Mouse (Mus musculus) midbrain, embryonic 13.5 days (tissue): ENCODE measurements around the gene Gm11937. TPM values are rescaled to one million over a fixed set of nuclear protein-coding genes. Genes with fewer than 3 reads are reported as not detected.
"Not testable (repeated sequence)": the region's sequence is repeated elsewhere in the genome, so short reads cannot be mapped to it uniquely, and the experiment has no call there.

Experiments used
- ATAC-seq: fragments of 200-750 bp; cut with Nextera tagmentation; 2 replicates; pipeline ENCODE4 v1.8.0; 2017; ENCODE audit warnings: mild to moderate bottlenecking, moderate TSS enrichment, moderate library complexity
- H3K27ac ChIP-seq: fragments of 300-500 bp; sonication (generic); 2 replicates; pipeline ENCODE4 v1.5.1; 2015; ENCODE audit warnings: inconsistent platforms, mild to moderate bottlenecking, moderate library complexity
- H3K27me3 ChIP-seq: fragments of 300-500 bp; sonication (generic); 2 replicates; pipeline ENCODE4 v1.6.1; 2015; ENCODE audit warnings: mild to moderate bottlenecking, inconsistent platforms
- H3K36me3 ChIP-seq: fragments of 300-500 bp; sonication (generic); 2 replicates; pipeline ENCODE4 v1.6.1; 2015; ENCODE audit warnings: mild to moderate bottlenecking, inconsistent platforms
- H3K4me1 ChIP-seq: fragments of 300-500 bp; sonication (generic); replicated peaks from 2 replicates; pipeline ENCODE4 v1.6.1; 2015; ENCODE audit warnings: inconsistent platforms
- H3K4me2 ChIP-seq: fragments of 300-500 bp; sonication (generic); replicated peaks from 2 replicates; pipeline ENCODE4 v1.6.1; 2015; ENCODE audit warnings: moderate library complexity, mild to moderate bottlenecking, inconsistent platforms
- H3K4me3 ChIP-seq: fragments of 300-500 bp; sonication (generic); replicated peaks from 2 replicates; pipeline ENCODE4 v1.5.1; 2015; ENCODE audit warnings: mild to moderate bottlenecking, inconsistent platforms
- H3K9ac ChIP-seq: fragments of 300-500 bp; sonication (generic); replicated peaks from 2 replicates; pipeline ENCODE4 v1.6.1; 2015; ENCODE audit warnings: mild to moderate bottlenecking, inconsistent platforms
- H3K9me3 ChIP-seq: fragments of 300-500 bp; sonication (generic); 2 replicates; pipeline ENCODE4 v1.6.1; 2016; ENCODE audit warnings: mild to moderate bottlenecking, inconsistent platforms
- WGBS: fragments of 180-500 bp; shearing (Covaris S2); methylation state at CpG from one replicate; pipeline ENCODE4 v1.1.7; 2015; 5-methylcytosine and 5-hydroxymethylcytosine counted together
- polyA plus RNA-seq: library from polyadenylated mRNA; unstranded; fragments of >200 nt; fragmentation: Nextera tagmentation; extraction: Ambion mirVana; gene quantifications from 2 replicates; pipeline ENCODE4 v1.2.1, GENCODE M21; 2015

Gene Gm11937
- polyA plus RNA-seq, 1 experiment from 2014 or later = not detected

GRCm38 (mm10) chr11:99628138-99628537 is 18.1 kb upstream of the Gm11937 start, which contains the start of gene Krtap4-1:
Krtap4-1 (minus strand) TSS chr11:99628238.
- Histone ChIP-seq H3K27ac (no peak within 1 kb of the TSS), H3K4me1 (no peaks in the 10 kb centered on the region), H3K4me3 (no peak within 1 kb of the TSS), H3K9ac (no peak within 1 kb of the TSS), H3K4me2 (no peak within 1 kb of the TSS), H3K27me3 (no peaks in the 10 kb centered on the region), H3K36me3 (no peaks in the 10 kb centered on the region), H3K9me3 (no peaks in the 10 kb centered on the region)
- no peak for ATAC-seq
- 89% methylated on average over 4 of the region's 4 CpGs for WGBS

- 93% methylated on average over 2 of the region's 2 CpGs for WGBS
- H3K9me3 ChIP-seq = no peaks in the 10 kb centered on the region
- no peak within 1 kb of the TSS for H3K4me3 ChIP-seq
- no peak for ATAC-seq
- H3K27me3 ChIP-seq = no peaks in the 10 kb centered on the region
- H3K9ac ChIP-seq = no peak within 1 kb of the TSS
- H3K27ac ChIP-seq = no peak within 1 kb of the TSS
- no peaks in the 10 kb centered on the region for H3K4me1 ChIP-seq
- H3K4me2 ChIP-seq = no peak within 1 kb of the TSS
- H3K36me3 ChIP-seq = no peaks in the 10 kb centered on the region
Measured at GRCm38 (mm10) chr11:99620335-99620734, 10.3 kb upstream of the Gm11937 start, which contains the start of gene Gm11562. Gm11562 (minus strand) TSS chr11:99620435.

GRCm38 (mm10) chr11:99614796-99615363 is 4.9 kb upstream of the Gm11937 start, which contains the start of gene Krtap2-4:
Krtap2-4 (minus strand) TSS chr11:99614846.
- Histone ChIP-seq H3K9ac (no peak within 1 kb of the TSS), H3K36me3 (no peaks in the 10 kb centered on the region), H3K4me3 (no peak within 1 kb of the TSS), H3K4me2 (no peak within 1 kb of the TSS), H3K4me1 (no peaks in the 10 kb centered on the region), H3K9me3 (no peaks in the 10 kb centered on the region), H3K27ac (no peak within 1 kb of the TSS), H3K27me3 (no peaks in the 10 kb centered on the region)
- ATAC-seq = no peak
- 72% methylated on average over 3 of the region's 3 CpGs for WGBS

GRCm38 (mm10) chr11:99609126-99609525 is 863 bp downstream of the Gm11937 start:
- Histone ChIP-seq H3K9me3 (no peaks in the 10 kb centered on the region), H3K9ac (no peak overlapping the region), H3K4me1 (no peaks in the 10 kb centered on the region), H3K27me3 (no peaks in the 10 kb centered on the region), H3K36me3 (no peaks in the 10 kb centered on the region), H3K4me3 (no peak overlapping the region), H3K4me2 (no peak overlapping the region), H3K27ac (no peak overlapping the region)
- 65% methylated on average over 1 of the region's 1 CpGs for WGBS
- ATAC-seq = no peak

GRCm38 (mm10) chr11:99603208-99603607 is 6.8 kb downstream of the Gm11937 start, which contains the start of gene Gm11938:
Gm11938 (minus strand) TSS chr11:99603308.
- H3K27me3 ChIP-seq, H3K9ac ChIP-seq, H3K27ac ChIP-seq, H3K36me3 ChIP-seq, ATAC-seq, H3K4me3 ChIP-seq, H3K9me3 ChIP-seq, H3K4me2 ChIP-seq, H3K4me1 ChIP-seq: not testable (repeated sequence)
- WGBS = 87% methylated on average over 1 of the region's 1 CpGs

GRCm38 (mm10) chr11:99597742-99598141 is 12.2 kb downstream of the Gm11937 start, which contains the start of gene Krtap9-3:
Krtap9-3 (minus strand) TSS chr11:99598105.
- not testable (repeated sequence) for H3K4me1 ChIP-seq, H3K4me3 ChIP-seq, H3K27ac ChIP-seq, H3K36me3 ChIP-seq, H3K27me3 ChIP-seq, H3K4me2 ChIP-seq, H3K9ac ChIP-seq, H3K9me3 ChIP-seq, ATAC-seq
- 86% methylated on average over 6 of the region's 6 CpGs for WGBS

- no peaks in the 10 kb centered on the region for H3K27me3 ChIP-seq
Measured at GRCm38 (mm10) chr11:99590981-99591380, 19.0 kb downstream of the Gm11937 start, which contains the start of gene Krtap1-3. Krtap1-3 (minus strand) TSS chr11:99591339.

GRCm38 (mm10) chr11:99585096-99585495 is 24.9 kb downstream of the Gm11937 start:
- Histone ChIP-seq H3K9ac (no peak overlapping the region), H3K4me1 (no peaks in the 10 kb centered on the region), H3K27ac (no peak overlapping the region), H3K27me3 (no peaks in the 10 kb centered on the region), H3K4me2 (no peak overlapping the region), H3K9me3 (no peaks in the 10 kb centered on the region), H3K4me3 (no peak overlapping the region), H3K36me3 (no peaks in the 10 kb centered on the region)
- ATAC-seq = no peak
- 91% methylated on average over 7 of the region's 7 CpGs for WGBS

More at GRCm38 (mm10) chr11:99590981-99591380, 19.0 kb downstream of the Gm11937 start, which contains the start of gene Krtap1-3:
- no peaks in the 10 kb centered on the region for H3K36me3 ChIP-seq
- no peak for ATAC-seq
- H3K4me2 ChIP-seq = no peak within 1 kb of the TSS
- no peak within 1 kb of the TSS for H3K4me3 ChIP-seq
- 85% methylated on average over 6 of the region's 6 CpGs for WGBS
- no peak within 1 kb of the TSS for H3K9ac ChIP-seq
- no peaks in the 10 kb centered on the region for H3K9me3 ChIP-seq
- no peaks in the 10 kb centered on the region for H3K4me1 ChIP-seq
- no peak within 1 kb of the TSS for H3K27ac ChIP-seq

GRCm38 (mm10) chr11:99583245-99583704 is 26.7 kb downstream of the Gm11937 start, which contains the start of gene Krtap1-4:
Krtap1-4 (minus strand) TSS chr11:99583654.
- Histone ChIP-seq H3K9ac (no peak within 1 kb of the TSS), H3K36me3 (no peaks in the 10 kb centered on the region), H3K4me1 (no peaks in the 10 kb centered on the region), H3K27me3 (no peaks in the 10 kb centered on the region), H3K27ac (no peak within 1 kb of the TSS), H3K4me3 (no peak within 1 kb of the TSS), H3K9me3 (no peaks in the 10 kb centered on the region), H3K4me2 (no peak within 1 kb of the TSS)
- WGBS = 86% methylated on average over 5 of the region's 5 CpGs
- no peak for ATAC-seq

- WGBS = 88% methylated on average over 6 of the region's 6 CpGs
Measured at GRCm38 (mm10) chr11:99581564-99581963, 28.4 kb downstream of the Gm11937 start.

GRCm38 (mm10) chr11:99581051-99581450 is 28.9 kb downstream of the Gm11937 start:
- Histone ChIP-seq H3K36me3 (no peaks in the 10 kb centered on the region), H3K27me3 (no peaks in the 10 kb centered on the region), H3K4me1 (no peaks in the 10 kb centered on the region), H3K9ac (no peak overlapping the region), H3K9me3 (no peaks in the 10 kb centered on the region), H3K27ac (no peak overlapping the region), H3K4me3 (no peak overlapping the region), H3K4me2 (no peak overlapping the region)
- no peak for ATAC-seq
- WGBS = 98% methylated on average over 5 of the region's 5 CpGs

More at GRCm38 (mm10) chr11:99581564-99581963, 28.4 kb downstream of the Gm11937 start:
- no peak for ATAC-seq
- no peak overlapping the region for H3K27ac ChIP-seq
- H3K4me2 ChIP-seq = no peak overlapping the region
- H3K4me3 ChIP-seq = no peak overlapping the region
- H3K27me3 ChIP-seq = no peaks in the 10 kb centered on the region
- no peaks in the 10 kb centered on the region for H3K4me1 ChIP-seq
- H3K36me3 ChIP-seq = no peaks in the 10 kb centered on the region
- H3K9me3 ChIP-seq = no peaks in the 10 kb centered on the region
- no peak overlapping the region for H3K9ac ChIP-seq

GRCm38 (mm10) chr11:99580636-99581035 is 29.4 kb downstream of the Gm11937 start, which contains the start of gene Krtap1-5:
Krtap1-5 (minus strand) TSS chr11:99581016.
- Histone ChIP-seq H3K4me2 (no peak within 1 kb of the TSS), H3K9me3 (no peaks in the 10 kb centered on the region), H3K27me3 (no peaks in the 10 kb centered on the region), H3K36me3 (no peaks in the 10 kb centered on the region), H3K9ac (no peak within 1 kb of the TSS), H3K4me3 (no peak within 1 kb of the TSS), H3K4me1 (no peaks in the 10 kb centered on the region), H3K27ac (no peak within 1 kb of the TSS)
- no peak for ATAC-seq
- WGBS = 89% methylated on average over 6 of the region's 6 CpGs
